Mouse (Mus musculus) cerebellum, postnatal 25 days (tissue): ENCODE data around the gene Selenon.

Experiments used
- DNase-seq, 2 experiments: peaks; one replicate each; pipeline ENCODE4 v3.0.0; 2021; ENCODE audit warnings: mixed read lengths in 2 of 2

The Selenon gene

GRCm38 (mm10) chr4:134577281-134577680 lies 25.3 kb upstream of the Selenon start:
- DNase-seq, result peak in 1 of 2 experiments; percentile 61

GRCm38 (mm10) chr4:134575486-134575885 lies 23.5 kb upstream of the Selenon start:
- DNase-seq, result no peak

- no peak for DNase-seq
Measured at GRCm38 (mm10) chr4:134572449-134573300, 20.7 kb upstream of the Selenon start.

- peak; percentile 46 to 55 for DNase-seq
Measured at GRCm38 (mm10) chr4:134570704-134571451, 18.9 kb upstream of the Selenon start.

- no peak for DNase-seq
Measured at GRCm38 (mm10) chr4:134569831-134570230, 17.9 kb upstream of the Selenon start.

GRCm38 (mm10) chr4:134569205-134569604 lies 17.2 kb upstream of the Selenon start:
- peak; percentile 52 to 71 for DNase-seq

- DNase-seq, result peak; percentile 52 to 72
Measured at GRCm38 (mm10) chr4:134567377-134568226, 15.6 kb upstream of the Selenon start.

- DNase-seq, result peak; percentile 56 to 60
Measured at GRCm38 (mm10) chr4:134564093-134564492, 12.1 kb upstream of the Selenon start.

GRCm38 (mm10) chr4:134563624-134564023 lies 11.7 kb upstream of the Selenon start:
- DNase-seq, result peak in 1 of 2 experiments; percentile 28

- DNase-seq, result peak; percentile 68 to 72
Measured at GRCm38 (mm10) chr4:134562014-134562413, 10.0 kb upstream of the Selenon start.

- no peak for DNase-seq
Measured at GRCm38 (mm10) chr4:134560699-134561098, 8.7 kb upstream of the Selenon start.

- no peak for DNase-seq
Measured at GRCm38 (mm10) chr4:134559154-134559553, 7.2 kb upstream of the Selenon start.

- DNase-seq, result no peak
Measured at GRCm38 (mm10) chr4:134558570-134559113, 6.7 kb upstream of the Selenon start.

- no peak for DNase-seq
Measured at GRCm38 (mm10) chr4:134557626-134558249, 5.8 kb upstream of the Selenon start.

GRCm38 (mm10) chr4:134555956-134556580 lies 4.1 kb upstream of the Selenon start:
- peak; percentile 55 to 77 for DNase-seq

GRCm38 (mm10) chr4:134553631-134554030 lies 1.7 kb upstream of the Selenon start:
- DNase-seq, result no peak

- DNase-seq, result peak in 1 of 2 experiments; percentile 21
Measured at GRCm38 (mm10) chr4:134549899-134550298, 2.1 kb downstream of the Selenon start.

GRCm38 (mm10) chr4:134548169-134548938 lies 3.6 kb downstream of the Selenon start:
- DNase-seq, result peak; percentile 25 to 51

GRCm38 (mm10) chr4:134546814-134547705 lies 4.9 kb downstream of the Selenon start:
- peak; percentile 61 to 83 for DNase-seq

GRCm38 (mm10) chr4:134543261-134543660 lies 8.7 kb downstream of the Selenon start:
- DNase-seq, result peak; percentile 97 to 98
